In genomic region chr10:3572723-3573649, GRCm38 (mm10) we compare ENCODE assay signal across 8 mouse cellular contexts. TPM values are rescaled to one million over a fixed set of nuclear protein-coding genes. Genes with fewer than 3 reads are reported as not detected.
DNase-seq lines count a peak whose midpoint lies in the region; ATAC-seq and TF ChIP-seq lines count a peak whose summit lies in the region.

No protein-coding gene starts in this region.

- H3K4me3 ChIP-seq in liver, postnatal 0 days (ENCODE audit: low read depth, low read length) = no peak overlapping the region
- no peak overlapping the region for H3K4me3 ChIP-seq in liver, embryonic 12.5 days
- H3K4me3 ChIP-seq in kidney, postnatal 0 days (replicated peaks; ENCODE audit: low read depth, low read length) = no peak overlapping the region
- no peak overlapping the region for H3K4me3 ChIP-seq in lung, embryonic 14.5 days (ENCODE audit: low read depth, low read length)

- no peaks in the 10 kb centered on the region for H3K9me3 ChIP-seq in liver, postnatal 0 days (ENCODE audit: low read length)
- H3K9me3 ChIP-seq in liver, embryonic 12.5 days (replicated peaks) = no peaks in the 10 kb centered on the region
- no peaks in the 10 kb centered on the region for H3K9me3 ChIP-seq in kidney, postnatal 0 days (replicated peaks; ENCODE audit: low read length)
- no peaks in the 10 kb centered on the region for H3K9me3 ChIP-seq in lung, embryonic 14.5 days (ENCODE audit: low read depth, low read length)

- H3K4me1 ChIP-seq in liver, postnatal 0 days (ENCODE audit: insufficient read depth) = no peaks in the 10 kb centered on the region
- no peaks in the 10 kb centered on the region for H3K4me1 ChIP-seq in liver, embryonic 12.5 days
- no peaks in the 10 kb centered on the region for H3K4me1 ChIP-seq in kidney, postnatal 0 days (replicated peaks; ENCODE audit: insufficient read depth, low read length)
- no peaks in the 10 kb centered on the region for H3K4me1 ChIP-seq in lung, embryonic 14.5 days (ENCODE audit: insufficient read depth)

- ATAC-seq in liver, postnatal 0 days = peak; percentile 48; the same call in 1 of the 2 replicates
- ATAC-seq in liver, embryonic 12.5 days = no peak
- peak; percentile 74 for ATAC-seq in kidney, postnatal 0 days (replicated peaks; ENCODE audit: low FRiP score, low read depth)
- peak; percentile 92 for ATAC-seq in lung, embryonic 14.5 days (ENCODE audit: insufficient read depth)
- no peak for ATAC-seq in activated CD4-positive, CD25-positive, alpha-beta regulatory T cell, adult 4 months

- H3K27me3 ChIP-seq in liver, postnatal 0 days (ENCODE audit: insufficient read depth, low read length) = no peaks in the 10 kb centered on the region
- no peaks in the 10 kb centered on the region for H3K27me3 ChIP-seq in liver, embryonic 12.5 days (replicated peaks)
- no peaks in the 10 kb centered on the region for H3K27me3 ChIP-seq in kidney, postnatal 0 days (ENCODE audit: insufficient read depth, low read length)
- H3K27me3 ChIP-seq in lung, embryonic 14.5 days (ENCODE audit: insufficient read depth, low read length) = no peaks in the 10 kb centered on the region

- TF ChIP-seq EP300 in liver, postnatal 0 days (IDR thresholded peaks at IDR 0.05; ENCODE audit: low read depth) = no peak

- H3K36me3 ChIP-seq in liver, postnatal 0 days (replicated peaks; ENCODE audit: insufficient read depth, low read length) = no peaks in the 10 kb centered on the region
- no peaks in the 10 kb centered on the region for H3K36me3 ChIP-seq in liver, embryonic 12.5 days
- no peaks in the 10 kb centered on the region for H3K36me3 ChIP-seq in kidney, postnatal 0 days (ENCODE audit: insufficient read depth, low read length)
- no peaks in the 10 kb centered on the region for H3K36me3 ChIP-seq in lung, embryonic 14.5 days (ENCODE audit: insufficient read depth)

- no peak overlapping the region for H3K4me2 ChIP-seq in liver, postnatal 0 days (ENCODE audit: low read depth, low read length)
- no peak overlapping the region for H3K4me2 ChIP-seq in liver, embryonic 12.5 days
- H3K4me2 ChIP-seq in kidney, postnatal 0 days (ENCODE audit: low read length) = no peak overlapping the region
- H3K4me2 ChIP-seq in lung, embryonic 14.5 days = no peak overlapping the region

- peak; percentile 75 for TF ChIP-seq CTCF in liver, postnatal 0 days (IDR thresholded peaks at IDR 0.05; ENCODE audit: low read depth)
- peak; percentile 89 for TF ChIP-seq CTCF in kidney, postnatal 0 days (IDR thresholded peaks at IDR 0.05; ENCODE audit: low read depth)
- peak; percentile 83 for TF ChIP-seq CTCF in lung, embryonic 14.5 days (IDR thresholded peaks at IDR 0.05; ENCODE audit: low read depth)

- WGBS in liver, postnatal 0 days (ENCODE audit: insufficient replicate concordance) = 60% methylated on average over 10 of the region's 10 CpGs
- WGBS in liver, embryonic 12.5 days (ENCODE audit: insufficient replicate concordance) = 51% methylated on average over 10 of the region's 10 CpGs
- WGBS in kidney, postnatal 0 days = 64% methylated on average over 10 of the region's 10 CpGs
- 52% methylated on average over 10 of the region's 10 CpGs for WGBS in lung, embryonic 14.5 days

- no peak overlapping the region for H3K27ac ChIP-seq in liver, postnatal 0 days (ENCODE audit: low read depth)
- no peak overlapping the region for H3K27ac ChIP-seq in liver, embryonic 12.5 days
- H3K27ac ChIP-seq in kidney, postnatal 0 days = no peak overlapping the region
- no peak overlapping the region for H3K27ac ChIP-seq in lung, embryonic 14.5 days (ENCODE audit: low read depth)

- no peak for DNase-seq in liver, postnatal 0 days
- peak; percentile 78 for DNase-seq in embryo, embryonic 11 days
- DNase-seq in heart, adult 9 months (ENCODE audit: low spot score in 2 of 2) = peak; percentile 46 to 66
- DNase-seq in kidney, postnatal 0 days (ENCODE audit: low spot score) = peak; percentile 91
- peak; percentile 84 for DNase-seq in lung, embryonic 14.5 days
- peak; percentile 9 for DNase-seq in ovary, postnatal 36 days (ENCODE audit: low spot score)

- H3K9ac ChIP-seq in liver, postnatal 0 days (replicated peaks) = no peak overlapping the region
- H3K9ac ChIP-seq in liver, embryonic 12.5 days = no peak overlapping the region
- no peak overlapping the region for H3K9ac ChIP-seq in kidney, postnatal 0 days (ENCODE audit: low read depth, low read length)
- no peak overlapping the region for H3K9ac ChIP-seq in lung, embryonic 14.5 days

RNA-seq across cellular contexts. Expression of gene Iyd, which starts 32.9 kb away (rescaled TPM):
- polyA plus RNA-seq in liver, postnatal 0 days (2015; fragmentation: Nextera tagmentation; extraction: Ambion mirVana) = 43.4 and 46.5 TPM in 2 replicates
- 3.7 and 3.9 TPM in 2 replicates for polyA plus RNA-seq in liver, embryonic 12.5 days (2016; fragmentation: Nextera tagmentation; extraction: Ambion mirVana)
- polyA plus RNA-seq in kidney, postnatal 0 days (2015; fragmentation: Nextera tagmentation; extraction: Ambion mirVana) = 12.8 and 16.0 TPM in 2 replicates
- polyA plus RNA-seq in lung, embryonic 14.5 days (2014; fragmentation: Nextera tagmentation; extraction: Ambion mirVana) = 0.67 and 0.85 TPM in 2 replicates
- not detected for polyA plus RNA-seq in activated CD4-positive, CD25-positive, alpha-beta regulatory T cell, adult 4 months (2017; shearing (Covaris generic))

Comparison
In these comparisons a context has a peak if more than half of its experiments do, and no peak if none do; other contexts are left out.
1. ATAC-seq: peak in liver, postnatal 0 days (single experiment), kidney, postnatal 0 days (single experiment) and lung, embryonic 14.5 days (single experiment); none in liver, embryonic 12.5 days (single experiment) and activated CD4-positive, CD25-positive, alpha-beta regulatory T cell, adult 4 months (single experiment).
2. Peak in every context shown above with its lines, with median percentiles within 50 percentile points of each other: CTCF ChIP-seq.